Mouse (Mus musculus): ENCODE measurements around the gene Rps16.
"Not testable (repeated sequence)": the region's sequence is repeated elsewhere in the genome, so short reads cannot be mapped to it uniquely, and the experiment has no call there.

The Rps16 gene

DNA sequence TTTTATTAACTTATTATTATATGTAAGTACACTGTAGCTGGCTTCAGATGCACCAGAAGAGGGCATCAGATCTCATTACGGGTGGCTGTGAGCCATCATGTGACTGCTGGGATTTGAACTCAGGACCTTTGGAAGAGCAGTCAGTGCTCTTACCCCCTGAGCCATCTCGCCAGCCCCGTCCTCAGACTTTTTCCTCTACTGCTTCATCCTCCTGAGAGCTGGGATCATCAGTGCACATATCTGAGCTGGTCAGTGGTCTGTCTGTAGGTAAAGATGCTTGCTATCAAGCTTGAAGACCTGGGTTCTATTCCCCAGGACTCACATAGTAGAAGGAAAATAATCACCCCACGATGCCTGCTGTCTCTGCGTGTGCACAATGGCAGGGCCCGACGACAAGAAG, 36.9 kb downstream of the Rps16 start:
- not testable (repeated sequence) for DNase-seq (ENCODE audit: low read depth, low spot score)

- no peak for DNase-seq (ENCODE audit: low read depth, low spot score)
Observed at GRCm38 (mm10) chr7:28390331-28390730, 39.9 kb downstream of the Rps16 start.

GRCm38 (mm10) chr7:28392429-28393271, 42.2 kb downstream of the Rps16 start, which contains the start of the genes Med29 and Paf1:
TSS of gene Med29 (minus strand) at chr7:28392708.
TSS of gene Paf1 (plus strand) at chr7:28392951.
- peak; percentile 99 for DNase-seq (ENCODE audit: low read depth, low spot score)

DNA sequence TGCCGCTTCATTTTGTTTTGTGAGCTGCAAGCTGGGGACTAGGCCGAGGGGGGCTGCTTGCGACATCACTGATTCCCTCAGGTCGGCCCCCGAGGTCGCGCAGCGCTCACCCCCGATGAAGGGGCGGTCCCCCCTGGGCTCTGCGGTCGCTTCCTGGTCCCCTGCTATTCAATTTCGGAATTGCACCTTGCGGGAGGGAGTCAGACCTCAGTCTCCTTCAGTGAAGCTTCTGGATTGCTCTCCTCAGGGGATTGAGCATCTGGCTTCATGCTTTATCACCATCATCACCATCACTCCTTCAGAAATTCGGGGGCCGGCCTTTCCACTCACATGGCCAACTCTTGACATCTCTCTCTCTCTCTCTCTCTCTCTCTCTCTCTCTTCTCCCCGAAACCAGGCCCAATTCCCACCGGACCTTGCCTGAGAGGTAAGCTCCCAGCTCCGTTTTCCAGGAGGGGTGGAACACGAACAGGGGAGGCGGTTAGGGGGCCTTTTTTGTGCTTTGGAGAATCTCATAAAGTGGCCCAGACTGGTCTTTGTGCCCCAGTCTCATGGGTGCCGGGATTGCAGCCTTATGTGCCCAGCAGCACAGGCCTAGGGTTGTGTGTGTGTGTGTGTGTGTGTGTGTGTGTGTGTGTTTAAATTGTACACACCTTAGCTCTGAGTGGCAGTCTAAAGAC, 43.0 kb downstream of the Rps16 start:
- no peak for DNase-seq (ENCODE audit: low read depth, low spot score)

- no peak for DNase-seq (ENCODE audit: low read depth, low spot score)
Observed at GRCm38 (mm10) chr7:28395425-28395824, 45.0 kb downstream of the Rps16 start.

GRCm38 (mm10) chr7:28398000-28398399, 47.5 kb downstream of the Rps16 start:
- no peak for DNase-seq (ENCODE audit: low read depth, low spot score)

DNA sequence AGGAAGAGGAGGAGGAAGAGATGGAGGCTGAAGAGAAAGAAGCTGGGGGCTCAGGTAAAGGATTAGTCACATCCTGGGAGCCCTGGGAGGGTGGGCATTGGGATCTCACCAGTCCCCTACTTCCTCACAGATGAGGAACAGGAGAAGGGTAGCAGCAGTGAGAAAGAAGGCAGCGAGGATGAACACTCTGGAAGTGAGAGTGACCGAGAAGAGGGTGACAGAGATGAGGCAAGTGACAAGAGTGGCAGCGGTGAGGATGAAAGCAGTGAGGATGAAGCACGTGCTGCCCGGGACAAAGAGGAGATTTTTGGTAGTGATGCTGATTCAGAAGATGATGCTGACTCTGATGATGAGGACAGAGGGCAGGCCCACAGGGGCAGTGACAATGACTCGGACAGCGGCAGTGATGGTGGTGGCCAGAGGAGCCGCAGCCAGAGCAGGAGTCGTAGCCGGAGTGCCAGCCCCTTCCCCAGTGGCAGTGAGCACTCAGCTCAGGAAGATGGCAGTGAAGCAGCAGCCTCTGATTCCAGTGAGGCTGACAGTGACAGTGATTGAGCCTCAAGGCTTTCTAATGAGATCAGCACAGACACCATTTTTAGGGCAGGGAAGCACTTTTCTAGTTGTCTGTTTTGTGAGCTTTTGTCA, 48.4 kb downstream of the Rps16 start:
- DNase-seq (ENCODE audit: low read depth, low spot score), result no peak

DNA sequence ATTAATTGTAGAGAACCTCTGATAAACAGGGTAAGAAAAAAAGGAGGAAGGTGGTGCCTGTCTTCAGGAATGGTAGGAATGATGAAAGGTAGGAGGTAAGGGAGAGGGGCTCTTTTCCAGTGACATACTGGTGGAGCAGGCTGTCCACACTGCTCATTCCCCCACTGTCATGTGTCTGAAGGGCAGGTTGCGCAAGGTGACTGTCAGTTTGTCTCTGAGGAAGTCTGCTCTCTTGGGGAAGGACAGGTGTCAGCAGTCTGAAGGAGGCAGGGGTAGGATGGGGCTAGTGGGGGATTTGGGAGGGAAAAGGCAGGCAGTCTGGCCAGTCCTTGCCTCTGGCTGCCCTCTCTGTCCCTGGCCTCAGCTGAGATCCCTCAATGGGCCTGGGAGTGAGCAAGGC, 50.6 kb downstream of the Rps16 start:
- DNase-seq (ENCODE audit: low read depth, low spot score), result no peak

- DNase-seq (ENCODE audit: low read depth, low spot score), result no peak
Observed at GRCm38 (mm10) chr7:28401942-28402341, 51.5 kb downstream of the Rps16 start.
